Mouse (Mus musculus) testis, adult 2 months (tissue): ENCODE results near the gene Rrp1b.

Source experiments
- CTCF ChIP-seq: fragments of 200-500 bp; IDR thresholded peaks from 2 replicates; pipeline ENCODE4 v1.5.1; 2012; ENCODE audit warnings: low read depth, mild to moderate bottlenecking, inconsistent platforms, low read length, moderate library complexity; ENCODE audit not compliant: control insufficient read depth, insufficient read depth, insufficient replicate concordance
- POLR2A ChIP-seq: fragments of 200-500 bp; IDR thresholded peaks from 2 replicates; pipeline ENCODE4 v1.6.1; 2012; ENCODE audit warnings: low read depth, mild to moderate bottlenecking, inconsistent platforms, low read length, moderate library complexity; ENCODE audit not compliant: control insufficient read depth

- TF ChIP-seq CTCF (no peak), POLR2A (no peak; the same call in none of the 2 replicates)
Observed at GRCm38 (mm10) chr17:32036509-32037438, 874 bp downstream of the Rrp1b start.
